ENCODE assay signal across 21 mouse cellular contexts in the genomic region with DNA sequence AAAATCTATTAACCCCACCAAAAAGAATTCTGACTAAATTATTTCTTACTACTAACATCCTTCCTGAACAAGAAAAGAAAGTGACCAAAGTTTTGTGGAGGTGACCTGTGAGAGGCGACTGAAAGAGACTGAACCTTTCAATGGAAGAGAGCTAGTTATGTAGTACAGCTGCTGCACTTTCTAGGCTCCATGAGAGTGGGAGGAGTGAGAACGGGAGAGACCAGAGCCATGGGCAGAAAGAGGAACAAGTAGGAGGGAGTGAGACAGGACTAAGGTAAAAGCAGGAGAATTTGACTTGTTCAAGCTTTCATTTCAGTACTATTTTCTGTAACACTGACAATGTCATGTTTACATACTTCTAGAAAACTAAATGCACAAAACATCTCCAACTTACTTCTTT. TPM values are rescaled to one million over a fixed set of nuclear protein-coding genes. Genes with fewer than 3 reads are reported as not detected.
"Had no signal": no experiment of that assay in that cellular context is flagged by ENCODE, and none has a peak within 500 bp of the region (broad histone marks: within the 10 kb centered on the region; RNA-seq: fewer than 3 reads in every experiment).

No protein-coding gene starts in this region.

- ATAC-seq: inflammation-experienced regulatory T-cells, adult 6 months; intestine, embryonic 16.5 days; liver, postnatal 0 days; midbrain, embryonic 13.5 days; midbrain, embryonic 16.5 days had no signal

- DNase-seq: kidney, adult 18-20 months; kidney, adult 9 months; kidney, postnatal 14 days; kidney, postnatal 4 days; liver, postnatal 0 days; lung, postnatal 10 days; lung, postnatal 36 days; retina, postnatal 1 day; right cerebral cortex, postnatal 25 days; thymus, adult 18-20 months; thymus, postnatal 36 days had no signal

RNA-seq across cellular contexts. Expression of a gene that starts 32.8 kb away (rescaled TPM):
- total RNA-seq: layer of hippocampus, adult 18-20 months; layer of hippocampus, postnatal 14 days; left cerebral cortex, adult 2 months; left cerebral cortex, postnatal 14 days; monocyte, adult 5-6 weeks; neutrophil, adult 5-6 weeks had no signal

RNA-seq across cellular contexts. Expression of a gene that starts 40.4 kb away (rescaled TPM):
- total RNA-seq: monocyte, adult 5-6 weeks had no signal
